Mouse (Mus musculus): ENCODE measurements at regions not wholly inside any gene's neighbourhood (a gene's known extent, or its start where the extent isn't known, plus 50 kb on each side); places are given as distances from the start of the nearest gene placed in this dataset.

GRCm38 (mm10) chr17:63690829-63691689, 171.8 kb upstream of the Fer start:
- no peaks in the 10 kb centered on the region for H3K4me1 ChIP-seq (ENCODE audit: insufficient read depth, low read depth, low read length)
- ATAC-seq (ENCODE audit: extremely low read depth, insufficient number of reproducible peaks, low FRiP score, poor library complexity, severe bottlenecking) (no peak), DNase-seq (ENCODE audit: low spot score) (no peak)
- no peaks in the 10 kb centered on the region for H3K36me3 ChIP-seq (replicated peaks)
- no peaks in the 10 kb centered on the region for H3K27me3 ChIP-seq (ENCODE audit: insufficient read depth, low read length)
- TF ChIP-seq GATA2 (IDR thresholded peaks at IDR 0.05; ENCODE audit: borderline replicate concordance, low read depth, low read length): no peak
- no peak for TF ChIP-seq GATA1 (IDR thresholded peaks at IDR 0.05; ENCODE audit: borderline replicate concordance, low read length)
- no peak for TF ChIP-seq TAL1 (conservative IDR thresholded peaks at IDR 0.05; ENCODE audit: low read depth, low read length)
- no peak for TF ChIP-seq CTCF (IDR thresholded peaks at IDR 0.05; ENCODE audit: low read depth, low read length)
- no peak for TF ChIP-seq POLR2AphosphoS5 (IDR thresholded peaks at IDR 0.05; ENCODE audit: insufficient replicate concordance, low read depth, low read length)
- H3K9me3 ChIP-seq (replicated peaks): no peaks in the 10 kb centered on the region; the same call in 1 of the 2 replicates
- H3K4me3 ChIP-seq (ENCODE audit: low read depth, low read length): no peak overlapping the region

GRCm38 (mm10) chr17:63691690-63691968, 171.2 kb upstream of the Fer start:
- H3K27me3 ChIP-seq (ENCODE audit: insufficient read depth, low read length): no peaks in the 10 kb centered on the region
- H3K36me3 ChIP-seq (replicated peaks): no peaks in the 10 kb centered on the region
- no peak overlapping the region for H3K4me3 ChIP-seq (ENCODE audit: low read depth, low read length)
- ATAC-seq (ENCODE audit: extremely low read depth, insufficient number of reproducible peaks, low FRiP score, poor library complexity, severe bottlenecking): no peak
- TF ChIP-seq GATA2 (IDR thresholded peaks at IDR 0.05; ENCODE audit: borderline replicate concordance, low read depth, low read length): no peak
- TF ChIP-seq POLR2AphosphoS5 (IDR thresholded peaks at IDR 0.05; ENCODE audit: insufficient replicate concordance, low read depth, low read length): no peak
- no peak for TF ChIP-seq CTCF (IDR thresholded peaks at IDR 0.05; ENCODE audit: low read depth, low read length)
- TF ChIP-seq GATA1 (IDR thresholded peaks at IDR 0.05; ENCODE audit: borderline replicate concordance, low read length): no peak
- TF ChIP-seq TAL1 (conservative IDR thresholded peaks at IDR 0.05; ENCODE audit: low read depth, low read length): no peak
- DNase-seq (ENCODE audit: low spot score): no peak
- no peaks in the 10 kb centered on the region; the same call in 1 of the 2 replicates for H3K9me3 ChIP-seq (replicated peaks)
- no peaks in the 10 kb centered on the region for H3K4me1 ChIP-seq (ENCODE audit: insufficient read depth, low read depth, low read length)

- TF ChIP-seq GATA1 (IDR thresholded peaks at IDR 0.05; ENCODE audit: borderline replicate concordance, low read length) (no peak), GATA2 (IDR thresholded peaks at IDR 0.05; ENCODE audit: borderline replicate concordance, low read depth, low read length) (no peak), TAL1 (conservative IDR thresholded peaks at IDR 0.05; ENCODE audit: low read depth, low read length) (no peak), POLR2AphosphoS5 (IDR thresholded peaks at IDR 0.05; ENCODE audit: insufficient replicate concordance, low read depth, low read length) (no peak), CTCF (IDR thresholded peaks at IDR 0.05; ENCODE audit: low read depth, low read length) (no peak)
Measured at GRCm38 (mm10) chr17:63693274-63693673, 169.6 kb upstream of the Fer start.

GRCm38 (mm10) chr17:63699537-63699936, 163.3 kb upstream of the Fer start:
- DNase-seq (ENCODE audit: low spot score): no peak
- no peak overlapping the region for H3K4me3 ChIP-seq (ENCODE audit: low read depth, low read length)
- H3K36me3 ChIP-seq (replicated peaks): no peaks in the 10 kb centered on the region
- H3K9me3 ChIP-seq (replicated peaks): peaks cover 11% of the 10 kb centered on the region
- no peaks in the 10 kb centered on the region for H3K27me3 ChIP-seq (ENCODE audit: insufficient read depth, low read length)
- no peaks in the 10 kb centered on the region for H3K4me1 ChIP-seq (ENCODE audit: insufficient read depth, low read depth, low read length)
- no peak for ATAC-seq (ENCODE audit: extremely low read depth, insufficient number of reproducible peaks, low FRiP score, poor library complexity, severe bottlenecking)
- TF ChIP-seq TAL1 (conservative IDR thresholded peaks at IDR 0.05; ENCODE audit: low read depth, low read length) (no peak), GATA1 (IDR thresholded peaks at IDR 0.05; ENCODE audit: borderline replicate concordance, low read length) (no peak), CTCF (IDR thresholded peaks at IDR 0.05; ENCODE audit: low read depth, low read length) (no peak), GATA2 (IDR thresholded peaks at IDR 0.05; ENCODE audit: borderline replicate concordance, low read depth, low read length) (no peak), POLR2AphosphoS5 (IDR thresholded peaks at IDR 0.05; ENCODE audit: insufficient replicate concordance, low read depth, low read length) (no peak)

More at GRCm38 (mm10) chr17:63693274-63693673, 169.6 kb upstream of the Fer start:
- H3K36me3 ChIP-seq (replicated peaks): no peaks in the 10 kb centered on the region
- H3K27me3 ChIP-seq (ENCODE audit: insufficient read depth, low read length): no peaks in the 10 kb centered on the region
- no peaks in the 10 kb centered on the region; the same call in 1 of the 2 replicates for H3K9me3 ChIP-seq (replicated peaks)
- DNase-seq (ENCODE audit: low spot score): no peak
- H3K4me1 ChIP-seq (ENCODE audit: insufficient read depth, low read depth, low read length): no peaks in the 10 kb centered on the region
- no peak overlapping the region for H3K4me3 ChIP-seq (ENCODE audit: low read depth, low read length)
- no peak for ATAC-seq (ENCODE audit: extremely low read depth, insufficient number of reproducible peaks, low FRiP score, poor library complexity, severe bottlenecking)

GRCm38 (mm10) chr17:63704991-63705390, 157.9 kb upstream of the Fer start:
- Histone ChIP-seq H3K4me1 (ENCODE audit: insufficient read depth, low read depth, low read length) (no peaks in the 10 kb centered on the region), H3K4me3 (ENCODE audit: low read depth, low read length) (no peak overlapping the region), H3K9me3 (replicated peaks) (peaks cover 11% of the 10 kb centered on the region), H3K27me3 (ENCODE audit: insufficient read depth, low read length) (no peaks in the 10 kb centered on the region), H3K36me3 (replicated peaks) (no peaks in the 10 kb centered on the region)
- no peak for TF ChIP-seq POLR2AphosphoS5 (IDR thresholded peaks at IDR 0.05; ENCODE audit: insufficient replicate concordance, low read depth, low read length)
- no peak for TF ChIP-seq GATA1 (IDR thresholded peaks at IDR 0.05; ENCODE audit: borderline replicate concordance, low read length)
- TF ChIP-seq TAL1 (conservative IDR thresholded peaks at IDR 0.05; ENCODE audit: low read depth, low read length): no peak
- TF ChIP-seq GATA2 (IDR thresholded peaks at IDR 0.05; ENCODE audit: borderline replicate concordance, low read depth, low read length): no peak
- TF ChIP-seq CTCF (IDR thresholded peaks at IDR 0.05; ENCODE audit: low read depth, low read length): no peak
- no peak for DNase-seq (ENCODE audit: low spot score)
- ATAC-seq (ENCODE audit: extremely low read depth, insufficient number of reproducible peaks, low FRiP score, poor library complexity, severe bottlenecking): no peak

- Histone ChIP-seq H3K4me1 (ENCODE audit: insufficient read depth, low read depth, low read length) (no peaks in the 10 kb centered on the region), H3K27me3 (ENCODE audit: insufficient read depth, low read length) (no peaks in the 10 kb centered on the region), H3K36me3 (replicated peaks) (no peaks in the 10 kb centered on the region), H3K9me3 (replicated peaks) (0 out of 2 replicates have a peak, but pooled peaks cover 6% of the 10 kb centered on the region), H3K4me3 (ENCODE audit: low read depth, low read length) (no peak overlapping the region)
- ATAC-seq (ENCODE audit: extremely low read depth, insufficient number of reproducible peaks, low FRiP score, poor library complexity, severe bottlenecking) (no peak), DNase-seq (ENCODE audit: low spot score) (no peak)
- TF ChIP-seq GATA1 (IDR thresholded peaks at IDR 0.05; ENCODE audit: borderline replicate concordance, low read length) (no peak), GATA2 (IDR thresholded peaks at IDR 0.05; ENCODE audit: borderline replicate concordance, low read depth, low read length) (no peak), TAL1 (conservative IDR thresholded peaks at IDR 0.05; ENCODE audit: low read depth, low read length) (no peak), CTCF (IDR thresholded peaks at IDR 0.05; ENCODE audit: low read depth, low read length) (no peak), POLR2AphosphoS5 (IDR thresholded peaks at IDR 0.05; ENCODE audit: insufficient replicate concordance, low read depth, low read length) (no peak)
Measured at GRCm38 (mm10) chr17:63712937-63713336, 149.9 kb upstream of the Fer start.

All from G1E (cell line).